Mouse (Mus musculus) spleen, postnatal 36 days (tissue): ENCODE results near the gene Rftn2.

ENCODE experiments used
- DNase-seq, 2 experiments: peaks; one replicate each; pipeline ENCODE4 v3.0.0; 2022; ENCODE audit warnings: low spot score in 2 of 2, mixed read lengths in 1 of 2

Rftn2 gene

GRCm38 (mm10) chr1:55171361-55172325, 54.9 kb downstream of the Rftn2 start:
- DNase-seq = no peak

- no peak for DNase-seq
Observed at GRCm38 (mm10) chr1:55168591-55168990, 58.0 kb downstream of the Rftn2 start.

GRCm38 (mm10) chr1:55167560-55167959, 59.0 kb downstream of the Rftn2 start:
- no peak for DNase-seq

- DNase-seq = no peak
Observed at GRCm38 (mm10) chr1:55164005-55164404, 62.6 kb downstream of the Rftn2 start.

- DNase-seq = no peak
Observed at GRCm38 (mm10) chr1:55162781-55163180, 63.8 kb downstream of the Rftn2 start.

GRCm38 (mm10) chr1:55161895-55162294, 64.7 kb downstream of the Rftn2 start:
- no peak for DNase-seq

GRCm38 (mm10) chr1:55160831-55161638, 65.5 kb downstream of the Rftn2 start:
- no peak for DNase-seq

- DNase-seq = no peak
Observed at GRCm38 (mm10) chr1:55160218-55160617, 66.4 kb downstream of the Rftn2 start.

- DNase-seq = no peak
Observed at GRCm38 (mm10) chr1:55158821-55159220, 67.8 kb downstream of the Rftn2 start.

- no peak for DNase-seq
Observed at GRCm38 (mm10) chr1:55158211-55158610, 68.4 kb downstream of the Rftn2 start.

- no peak for DNase-seq
Observed at GRCm38 (mm10) chr1:55157329-55157728, 69.3 kb downstream of the Rftn2 start.

- no peak for DNase-seq
Observed at GRCm38 (mm10) chr1:55145556-55145955, 81.0 kb downstream of the Rftn2 start.

- DNase-seq = no peak
Observed at GRCm38 (mm10) chr1:55144338-55144737, 82.2 kb downstream of the Rftn2 start.

- DNase-seq = no peak
Observed at GRCm38 (mm10) chr1:55135846-55136245, 90.7 kb downstream of the Rftn2 start.

GRCm38 (mm10) chr1:55134301-55134700, 92.3 kb downstream of the Rftn2 start:
- no peak for DNase-seq

GRCm38 (mm10) chr1:55133173-55133572, 93.4 kb downstream of the Rftn2 start:
- no peak for DNase-seq

- DNase-seq = no peak
Observed at GRCm38 (mm10) chr1:55132308-55132707, 94.3 kb downstream of the Rftn2 start.

GRCm38 (mm10) chr1:55131424-55132014, 95.1 kb downstream of the Rftn2 start:
- peak; percentile 50 to 54 for DNase-seq

- peak; percentile 90 to 91 for DNase-seq
Observed at GRCm38 (mm10) chr1:55130943-55131401, 95.6 kb downstream of the Rftn2 start, which contains the start of gene Mob4. TSS of gene Mob4 (plus strand) at chr1:55131231.

GRCm38 (mm10) chr1:55130190-55130916, 96.2 kb downstream of the Rftn2 start:
- no peak for DNase-seq

GRCm38 (mm10) chr1:55129716-55130115, 96.9 kb downstream of the Rftn2 start:
- DNase-seq = no peak
